Mouse (Mus musculus) heart, adult 11 months (tissue): ENCODE measurements at regions not wholly inside any gene's neighbourhood (a gene's known extent, or its start where the extent isn't known, plus 50 kb on each side); places are given as distances from the start of the nearest gene placed in this dataset.

Experiments used
- DNase-seq: peaks from one replicate; pipeline ENCODE4 v3.0.0; 2022

GRCm38 (mm10) chr3:82207321-82207720 lies 61.7 kb upstream of the Gucy1a1 start:
- DNase-seq = no peak
